Mouse (Mus musculus) embryonic facial prominence, embryonic 13.5 days (tissue): ENCODE measurements around the gene Akt1s1. TPM values are rescaled to one million over a fixed set of nuclear protein-coding genes. Genes with fewer than 3 reads are reported as not detected.

ENCODE experiments used
- ATAC-seq: fragments of 200-750 bp; cut with Nextera tagmentation; 2 replicates; pipeline ENCODE4 v1.8.0; 2017; ENCODE audit warnings: low read depth; ENCODE audit not compliant: insufficient number of reproducible peaks, insufficient read depth, low FRiP score, low TSS enrichment
- H3K27ac ChIP-seq: fragments of 300-500 bp; sonication (generic); 2 replicates; pipeline ENCODE4 v1.5.1; 2015; ENCODE audit warnings: moderate library complexity, mild to moderate bottlenecking, inconsistent platforms
- H3K27me3 ChIP-seq: fragments of 300-500 bp; sonication (generic); 2 replicates; pipeline ENCODE4 v1.6.1; 2015; ENCODE audit warnings: mild to moderate bottlenecking, inconsistent platforms
- H3K36me3 ChIP-seq: fragments of 300-500 bp; sonication (generic); 2 replicates; pipeline ENCODE4 v1.6.1; 2015; ENCODE audit warnings: mild to moderate bottlenecking, inconsistent platforms
- H3K4me1 ChIP-seq: fragments of 300-500 bp; sonication (generic); 2 replicates; pipeline ENCODE4 v1.6.1; 2015; ENCODE audit warnings: inconsistent platforms
- H3K4me2 ChIP-seq: fragments of 300-500 bp; sonication (generic); 2 replicates; pipeline ENCODE4 v1.6.1; 2015; ENCODE audit warnings: moderate library complexity, mild to moderate bottlenecking, inconsistent platforms
- H3K4me3 ChIP-seq: fragments of 300-500 bp; sonication (generic); 2 replicates; pipeline ENCODE4 v1.5.1; 2015; ENCODE audit warnings: mild to moderate bottlenecking, inconsistent platforms
- H3K9ac ChIP-seq: fragments of 300-500 bp; sonication (generic); 2 replicates; pipeline ENCODE4 v1.6.1; 2015; ENCODE audit warnings: mild to moderate bottlenecking, inconsistent platforms
- H3K9me3 ChIP-seq: fragments of 300-500 bp; sonication (generic); 2 replicates; pipeline ENCODE4 v1.6.1; 2016; ENCODE audit warnings: inconsistent platforms
- whole genome bisulfite sequencing: fragments of 180-500 bp; shearing (Covaris S2); methylation state at CpG from one replicate; pipeline ENCODE4 v1.1.7; 2015; ENCODE audit warnings: mixed read lengths; 5-methylcytosine and 5-hydroxymethylcytosine counted together
- polyA plus RNA-seq: library from polyadenylated mRNA; unstranded; fragments of >200 nt; fragmentation: Nextera tagmentation; extraction: Ambion mirVana; gene quantifications from 2 replicates; pipeline ENCODE4 v1.2.1, GENCODE M21; 2015

Gene Akt1s1
- 104 and 110 TPM in 2 replicates for polyA plus RNA-seq

GRCm38 (mm10) chr7:44848561-44849415 lies at the start of gene Akt1s1, which contains the start of gene Tbc1d17:
Gene Akt1s1 (plus strand): TSS chr7:44848991.
Gene Tbc1d17 (minus strand): TSS chr7:44849079.
- H3K36me3 ChIP-seq: peaks cover 43% of the 10 kb centered on the region
- WGBS: under 1% methylated on average over 54 of the region's 54 CpGs

GRCm38 (mm10) chr7:44808927-44809326 lies 39.9 kb upstream of the Akt1s1 start:
- Histone ChIP-seq H3K36me3 (peaks cover 22% of the 10 kb centered on the region), H3K9ac (no peak overlapping the region), H3K27ac (no peak overlapping the region), H3K4me1 (no peaks in the 10 kb centered on the region), H3K4me3 (no peak overlapping the region), H3K27me3 (no peaks in the 10 kb centered on the region), H3K4me2 (no peak overlapping the region), H3K9me3 (no peaks in the 10 kb centered on the region)
- WGBS: 79% methylated on average over 2 of the region's 2 CpGs
- no peak for ATAC-seq

More at GRCm38 (mm10) chr7:44848561-44849415, at the start of gene Akt1s1, which contains the start of gene Tbc1d17:
- H3K9ac ChIP-seq: peak within 1 kb of the TSS; percentile 83
- peak within 1 kb of the TSS; percentile 91 for H3K4me2 ChIP-seq
- peak within 1 kb of the TSS; percentile 75 for H3K4me3 ChIP-seq
- ATAC-seq: peak; percentile 84
- H3K9me3 ChIP-seq: no peaks in the 10 kb centered on the region
- H3K27ac ChIP-seq: peak within 1 kb of the TSS; percentile 97
- H3K27me3 ChIP-seq: no peaks in the 10 kb centered on the region
- H3K4me1 ChIP-seq: peaks cover 40% of the 10 kb centered on the region

GRCm38 (mm10) chr7:44809466-44809865 lies 39.3 kb upstream of the Akt1s1 start:
- Histone ChIP-seq H3K27ac (no peak overlapping the region), H3K4me1 (no peaks in the 10 kb centered on the region), H3K9ac (no peak overlapping the region), H3K4me2 (no peak overlapping the region), H3K9me3 (no peaks in the 10 kb centered on the region), H3K27me3 (no peaks in the 10 kb centered on the region), H3K4me3 (no peak overlapping the region), H3K36me3 (peaks cover 22% of the 10 kb centered on the region)
- WGBS: 90% methylated on average over 3 of the region's 3 CpGs
- ATAC-seq: no peak

DNA sequence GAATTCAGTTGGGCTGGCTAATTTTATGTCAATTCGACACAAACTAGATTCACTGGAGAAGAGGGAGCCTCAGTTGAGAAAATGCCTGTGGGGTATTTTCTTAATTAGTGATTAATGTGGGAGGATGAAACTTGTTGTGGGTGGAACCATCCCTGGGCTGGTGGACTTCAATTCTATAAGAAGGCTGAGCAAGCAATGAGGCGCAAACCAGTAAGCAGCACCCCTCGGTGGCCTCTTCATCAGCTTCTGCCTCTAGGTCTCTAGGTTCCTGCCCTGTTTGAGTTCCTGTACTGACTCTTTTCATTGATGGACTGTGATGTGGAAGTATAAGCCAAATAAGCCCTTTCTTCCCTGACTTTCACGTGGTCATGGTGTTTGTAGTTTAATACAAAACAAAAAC lies 38.4 kb upstream of the Akt1s1 start:
- no peak for ATAC-seq
- Histone ChIP-seq H3K27ac (no peak overlapping the region), H3K4me1 (peaks cover 6% of the 10 kb centered on the region), H3K4me3 (no peak overlapping the region), H3K9ac (no peak overlapping the region), H3K36me3 (peaks cover 22% of the 10 kb centered on the region), H3K9me3 (no peaks in the 10 kb centered on the region), H3K4me2 (no peak overlapping the region), H3K27me3 (no peaks in the 10 kb centered on the region)
- 82% methylated on average over 4 of the region's 4 CpGs for WGBS

DNA sequence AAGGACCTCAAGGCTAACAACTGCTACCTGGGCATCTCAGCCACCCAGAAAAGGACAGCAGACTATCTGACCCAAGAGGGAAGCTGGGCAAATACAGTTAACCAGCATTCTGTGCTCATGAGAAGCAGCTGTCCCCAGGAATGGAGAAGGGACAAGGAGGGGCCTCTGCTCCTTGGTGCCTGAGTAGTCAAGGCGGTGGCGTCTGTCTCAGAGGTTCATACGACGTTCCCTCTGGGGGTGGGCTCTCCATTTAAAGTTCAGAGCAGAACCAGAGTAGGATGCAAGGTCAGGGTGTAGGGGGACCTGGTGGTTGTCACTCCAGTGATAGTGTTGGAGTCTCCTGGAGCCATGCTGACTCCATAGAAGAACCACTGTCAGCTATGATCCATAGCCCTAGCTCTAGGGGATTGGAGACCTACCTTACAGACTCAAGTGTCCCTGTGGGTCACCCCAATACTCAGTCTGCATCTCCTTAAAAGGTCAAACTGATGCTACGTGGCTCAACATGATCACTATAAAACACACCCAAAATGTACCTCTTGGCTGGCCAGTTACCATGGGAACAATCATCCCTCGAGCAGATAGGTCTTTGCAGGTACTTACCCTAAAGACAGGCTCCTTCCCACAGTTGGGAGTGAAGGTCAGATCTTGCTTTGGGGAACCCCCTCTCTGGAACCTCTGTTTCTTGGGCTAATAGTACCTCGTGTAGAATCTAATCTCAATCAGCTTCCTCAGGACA lies 37.8 kb upstream of the Akt1s1 start:
- 86% methylated on average over 7 of the region's 7 CpGs for WGBS
- ATAC-seq: no peak
- H3K27ac ChIP-seq: no peak overlapping the region
- H3K36me3 ChIP-seq: peaks cover 22% of the 10 kb centered on the region
- H3K27me3 ChIP-seq: no peaks in the 10 kb centered on the region
- no peak overlapping the region for H3K4me2 ChIP-seq
- no peak overlapping the region for H3K9ac ChIP-seq
- peaks cover 6% of the 10 kb centered on the region for H3K4me1 ChIP-seq
- no peak overlapping the region for H3K4me3 ChIP-seq
- H3K9me3 ChIP-seq: no peaks in the 10 kb centered on the region

- Histone ChIP-seq H3K4me1 (peaks cover 13% of the 10 kb centered on the region), H3K27me3 (no peaks in the 10 kb centered on the region), H3K4me3 (no peak overlapping the region), H3K36me3 (peaks cover 22% of the 10 kb centered on the region), H3K27ac (no peak overlapping the region), H3K4me2 (no peak overlapping the region), H3K9ac (no peak overlapping the region), H3K9me3 (no peaks in the 10 kb centered on the region)
- WGBS: 88% methylated on average over 20 of the region's 20 CpGs
- no peak for ATAC-seq
These were observed 36.0 kb upstream of the Akt1s1 start for GRCm38 (mm10) chr7:44812651-44813325.

GRCm38 (mm10) chr7:44813985-44814384 lies 34.8 kb upstream of the Akt1s1 start:
- Histone ChIP-seq H3K9ac (no peak overlapping the region), H3K27me3 (no peaks in the 10 kb centered on the region), H3K4me3 (no peak overlapping the region), H3K27ac (no peak overlapping the region), H3K4me2 (0 out of 2 replicates have a peak overlapping the region, but pooled peaks have one; percentile 73), H3K4me1 (peaks cover 25% of the 10 kb centered on the region), H3K36me3 (peaks cover 22% of the 10 kb centered on the region), H3K9me3 (no peaks in the 10 kb centered on the region)
- no peak for ATAC-seq
- 91% methylated on average over 3 of the region's 3 CpGs for WGBS

DNA sequence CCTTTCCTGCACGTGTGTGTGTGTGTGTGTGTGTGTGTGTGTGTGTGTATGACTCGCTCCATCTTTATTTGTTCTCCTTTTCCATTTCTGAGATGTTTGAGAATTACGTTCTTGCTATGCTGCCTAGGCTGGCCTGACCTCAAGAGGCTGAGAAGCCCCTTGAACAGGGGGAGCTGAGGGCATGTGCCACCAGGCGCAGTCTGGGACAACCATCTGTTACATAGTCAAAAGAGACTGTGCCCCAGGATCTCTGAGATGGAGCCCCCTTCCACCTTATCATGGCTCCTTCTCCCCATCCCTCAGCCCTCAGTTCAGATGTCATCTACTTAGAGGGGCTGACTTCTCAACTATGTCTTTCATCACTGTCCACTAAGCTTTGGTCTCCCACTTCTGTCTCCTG lies 34.4 kb upstream of the Akt1s1 start:
- 89% methylated on average over 4 of the region's 4 CpGs for WGBS
- no peak for ATAC-seq
- Histone ChIP-seq H3K4me3 (no peak overlapping the region), H3K27me3 (no peaks in the 10 kb centered on the region), H3K4me1 (peaks cover 29% of the 10 kb centered on the region), H3K27ac (no peak overlapping the region), H3K4me2 (peak overlapping the region; percentile 73; the same call in 1 of the 2 replicates), H3K9me3 (no peaks in the 10 kb centered on the region), H3K36me3 (peaks cover 22% of the 10 kb centered on the region), H3K9ac (no peak overlapping the region)

- H3K4me2 ChIP-seq: peak overlapping the region; percentile 73
- peaks cover 35% of the 10 kb centered on the region for H3K4me1 ChIP-seq
- H3K9ac ChIP-seq: peak overlapping the region; percentile 97
- H3K27ac ChIP-seq: peak overlapping the region; percentile 96
- H3K27me3 ChIP-seq: no peaks in the 10 kb centered on the region
- peak overlapping the region; percentile 73 for H3K4me3 ChIP-seq
- H3K36me3 ChIP-seq: peaks cover 22% of the 10 kb centered on the region
- H3K9me3 ChIP-seq: no peaks in the 10 kb centered on the region
- no peak for ATAC-seq
- WGBS: 39% methylated on average over 14 of the region's 14 CpGs
These were observed 33.7 kb upstream of the Akt1s1 start for GRCm38 (mm10) chr7:44814952-44815553.

DNA sequence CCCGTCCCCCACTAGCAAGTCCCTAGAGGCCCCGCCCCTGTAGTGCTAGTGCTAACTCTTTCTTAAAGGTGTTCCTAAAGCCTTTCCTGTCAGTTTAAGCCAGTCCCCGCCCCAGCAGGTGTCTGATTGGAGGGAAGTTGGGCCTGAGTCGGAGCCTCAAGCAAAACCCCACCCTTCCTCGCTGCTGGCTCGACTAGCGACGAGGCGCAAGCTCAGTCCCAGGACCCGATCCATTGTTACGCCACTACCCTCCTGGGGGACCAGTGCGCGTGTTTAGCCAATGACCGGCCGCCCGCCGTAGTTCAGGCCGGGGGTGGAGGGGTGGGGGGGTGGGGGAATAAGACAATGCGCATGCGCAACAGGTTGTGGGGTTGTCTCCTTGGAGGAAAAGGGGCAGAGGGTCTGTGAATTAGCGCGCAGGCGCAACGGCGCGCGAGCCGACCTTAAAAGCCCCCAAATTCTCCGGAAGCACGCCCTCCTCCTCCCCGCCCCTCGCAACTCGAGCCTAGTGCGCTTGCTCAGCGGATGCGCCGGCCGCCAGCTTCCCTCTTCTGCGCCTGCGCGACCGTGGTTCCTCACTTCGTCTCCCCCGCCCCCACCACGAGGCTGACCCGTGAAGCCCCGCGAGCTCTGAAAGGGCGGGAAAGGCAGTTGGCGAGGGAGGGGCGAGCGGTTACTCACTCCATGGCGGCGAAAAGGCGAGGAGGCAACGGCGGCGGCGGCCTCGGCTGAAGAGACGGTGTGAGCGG lies 32.9 kb upstream of the Akt1s1 start, which contains the start of the genes Nup62 and Il4i1:
Nup62 (plus strand) TSS at position 368 of the 749 bp plus-strand sequence.
Il4i1 (plus strand) TSS at position 667 of the 749 bp plus-strand sequence.
- peaks cover 44% of the 10 kb centered on the region for H3K4me1 ChIP-seq
- H3K4me3 ChIP-seq: peak within 1 kb of the TSS; percentile 73
- peak within 1 kb of the TSS; percentile 97 for H3K9ac ChIP-seq
- WGBS: under 1% methylated on average over 58 of the region's 62 CpGs
- H3K9me3 ChIP-seq: no peaks in the 10 kb centered on the region
- H3K36me3 ChIP-seq: peaks cover 20% of the 10 kb centered on the region
- H3K27ac ChIP-seq: peak within 1 kb of the TSS; percentile 96
- H3K27me3 ChIP-seq: no peaks in the 10 kb centered on the region
- peak; percentile 93 for ATAC-seq
- peak within 1 kb of the TSS; percentile 73 for H3K4me2 ChIP-seq
